Mouse (Mus musculus) midbrain, embryonic 12.5 days (tissue): ENCODE results near the gene Gm21987. TPM values are rescaled to one million over a fixed set of nuclear protein-coding genes. Genes with fewer than 3 reads are reported as not detected.

Experiments
- ATAC-seq: fragments of 200-750 bp; cut with Nextera tagmentation; 2 replicates; pipeline ENCODE4 v1.8.0; 2017; ENCODE audit warnings: low read depth, moderate TSS enrichment, moderate library complexity; ENCODE audit not compliant: low FRiP score
- H3K27ac ChIP-seq: fragments of 300-500 bp; sonication (generic); replicated peaks from 2 replicates; pipeline ENCODE4 v1.5.1; 2016; ENCODE audit warnings: mild to moderate bottlenecking
- H3K27me3 ChIP-seq: fragments of 300-500 bp; sonication (generic); 2 replicates; pipeline ENCODE4 v1.6.1; 2016; ENCODE audit warnings: mild to moderate bottlenecking
- H3K36me3 ChIP-seq: fragments of 300-500 bp; sonication (generic); 2 replicates; pipeline ENCODE4 v1.6.1; 2016
- H3K4me1 ChIP-seq: fragments of 300-500 bp; sonication (generic); 2 replicates; pipeline ENCODE4 v1.6.1; 2016
- H3K4me2 ChIP-seq: fragments of 300-500 bp; sonication (generic); replicated peaks from 2 replicates; pipeline ENCODE4 v1.6.1; 2016; ENCODE audit warnings: mild to moderate bottlenecking, moderate library complexity
- H3K4me3 ChIP-seq: fragments of 300-500 bp; sonication (generic); 2 replicates; pipeline ENCODE4 v1.5.1; 2016; ENCODE audit warnings: mild to moderate bottlenecking
- H3K9ac ChIP-seq: fragments of 300-500 bp; sonication (generic); replicated peaks from 2 replicates; pipeline ENCODE4 v1.6.1; 2016; ENCODE audit warnings: mild to moderate bottlenecking, moderate library complexity
- H3K9me3 ChIP-seq: fragments of 300-500 bp; sonication (generic); 2 replicates; pipeline ENCODE4 v1.6.1; 2016; ENCODE audit warnings: mild to moderate bottlenecking
- WGBS: fragments of 180-500 bp; shearing (Covaris S2); methylation state at CpG from one replicate; pipeline ENCODE4 v1.1.7; 2016; 5-methylcytosine and 5-hydroxymethylcytosine counted together
- polyA plus RNA-seq: library from polyadenylated mRNA; unstranded; fragments of >200 nt; fragmentation: Nextera tagmentation; extraction: Ambion mirVana; gene quantifications from 2 replicates; pipeline ENCODE4 v1.2.1, GENCODE M21; 2016

Gene Gm21987
- polyA plus RNA-seq, 1 experiment from 2014 or later: not detected

- no peak overlapping the region for H3K9ac ChIP-seq
- no peak for ATAC-seq
- no peaks in the 10 kb centered on the region; the same call in 1 of the 2 replicates for H3K27me3 ChIP-seq
- H3K36me3 ChIP-seq: no peaks in the 10 kb centered on the region
- peaks cover 7% of the 10 kb centered on the region; the same call in 1 of the 2 replicates for H3K4me1 ChIP-seq
- H3K4me3 ChIP-seq: no peak overlapping the region
- no peaks in the 10 kb centered on the region for H3K9me3 ChIP-seq
- WGBS: 86% methylated on average over 10 of the region's 10 CpGs
- H3K27ac ChIP-seq: no peak overlapping the region
- no peak overlapping the region for H3K4me2 ChIP-seq
Observed at GRCm38 (mm10) chr16:38374379-38375140, 27.7 kb downstream of the Gm21987 start.

- no peak for ATAC-seq
- H3K4me3 ChIP-seq: no peak overlapping the region
- no peak overlapping the region for H3K27ac ChIP-seq
- no peaks in the 10 kb centered on the region; the same call in 1 of the 2 replicates for H3K27me3 ChIP-seq
- no peak overlapping the region for H3K9ac ChIP-seq
- no peaks in the 10 kb centered on the region for H3K9me3 ChIP-seq
- no peak overlapping the region for H3K4me2 ChIP-seq
- H3K4me1 ChIP-seq: peaks cover 7% of the 10 kb centered on the region; the same call in 1 of the 2 replicates
- H3K36me3 ChIP-seq: no peaks in the 10 kb centered on the region
- WGBS: 82% methylated on average over 7 of the region's 7 CpGs
Observed at GRCm38 (mm10) chr16:38375182-38375581, 28.3 kb downstream of the Gm21987 start.

- peaks cover 7% of the 10 kb centered on the region; the same call in 1 of the 2 replicates for H3K4me1 ChIP-seq
- H3K36me3 ChIP-seq: no peaks in the 10 kb centered on the region
- H3K4me2 ChIP-seq: peak overlapping the region; percentile 43
- H3K4me3 ChIP-seq: peak overlapping the region; percentile 25
- no peaks in the 10 kb centered on the region; the same call in 1 of the 2 replicates for H3K27me3 ChIP-seq
- H3K9me3 ChIP-seq: no peaks in the 10 kb centered on the region
- H3K27ac ChIP-seq: peak overlapping the region; percentile 50
- peak overlapping the region; percentile 45 for H3K9ac ChIP-seq
- WGBS: 31% methylated on average over 17 of the region's 17 CpGs
- ATAC-seq: peak; percentile 92
Observed at GRCm38 (mm10) chr16:38376163-38376840, 29.5 kb downstream of the Gm21987 start.

- peak overlapping the region; percentile 45; the same call in 1 of the 2 replicates for H3K9ac ChIP-seq
- 0 out of 2 replicates have a peak overlapping the region, but pooled peaks have one; percentile 50 for H3K27ac ChIP-seq
- peaks cover 7% of the 10 kb centered on the region; the same call in 1 of the 2 replicates for H3K4me1 ChIP-seq
- no peaks in the 10 kb centered on the region for H3K36me3 ChIP-seq
- no peaks in the 10 kb centered on the region for H3K9me3 ChIP-seq
- peak overlapping the region; percentile 43 for H3K4me2 ChIP-seq
- WGBS: 59% methylated on average over 8 of the region's 8 CpGs
- peak; percentile 34; the same call in 1 of the 2 replicates for ATAC-seq
- H3K27me3 ChIP-seq: no peaks in the 10 kb centered on the region; the same call in 1 of the 2 replicates
- peak overlapping the region; percentile 25 for H3K4me3 ChIP-seq
Observed at GRCm38 (mm10) chr16:38376841-38377249, 30.0 kb downstream of the Gm21987 start.

GRCm38 (mm10) chr16:38377546-38377945 lies 30.7 kb downstream of the Gm21987 start:
- no peaks in the 10 kb centered on the region for H3K9me3 ChIP-seq
- H3K4me1 ChIP-seq: peaks cover 7% of the 10 kb centered on the region; the same call in 1 of the 2 replicates
- no peak for ATAC-seq
- WGBS: 89% methylated on average over 6 of the region's 6 CpGs
- no peak overlapping the region for H3K27ac ChIP-seq
- no peaks in the 10 kb centered on the region; the same call in 1 of the 2 replicates for H3K27me3 ChIP-seq
- no peak overlapping the region for H3K9ac ChIP-seq
- no peak overlapping the region for H3K4me3 ChIP-seq
- no peak overlapping the region for H3K4me2 ChIP-seq
- H3K36me3 ChIP-seq: no peaks in the 10 kb centered on the region

- 84% methylated on average over 6 of the region's 6 CpGs for WGBS
- Histone ChIP-seq H3K4me2 (no peak overlapping the region), H3K4me3 (no peak overlapping the region), H3K36me3 (no peaks in the 10 kb centered on the region), H3K27me3 (no peaks in the 10 kb centered on the region; the same call in 1 of the 2 replicates), H3K9ac (no peak overlapping the region), H3K27ac (no peak overlapping the region), H3K9me3 (no peaks in the 10 kb centered on the region), H3K4me1 (peaks cover 7% of the 10 kb centered on the region; the same call in 1 of the 2 replicates)
- ATAC-seq: no peak
Observed at GRCm38 (mm10) chr16:38378591-38378990, 31.8 kb downstream of the Gm21987 start.

- WGBS: 65% methylated on average over 6 of the region's 6 CpGs
- no peak for ATAC-seq
- no peaks in the 10 kb centered on the region; the same call in 1 of the 2 replicates for H3K27me3 ChIP-seq
- no peak overlapping the region for H3K27ac ChIP-seq
- H3K4me2 ChIP-seq: no peak overlapping the region
- H3K9ac ChIP-seq: no peak overlapping the region
- peaks cover 7% of the 10 kb centered on the region; the same call in 1 of the 2 replicates for H3K4me1 ChIP-seq
- H3K9me3 ChIP-seq: no peaks in the 10 kb centered on the region
- H3K4me3 ChIP-seq: no peak overlapping the region
- no peaks in the 10 kb centered on the region for H3K36me3 ChIP-seq
Observed at GRCm38 (mm10) chr16:38379088-38379487, 32.2 kb downstream of the Gm21987 start.

GRCm38 (mm10) chr16:38379493-38379892 lies 32.7 kb downstream of the Gm21987 start:
- Histone ChIP-seq H3K4me1 (peaks cover 7% of the 10 kb centered on the region; the same call in 1 of the 2 replicates), H3K4me3 (no peak overlapping the region), H3K9ac (no peak overlapping the region), H3K36me3 (no peaks in the 10 kb centered on the region), H3K27me3 (no peaks in the 10 kb centered on the region; the same call in 1 of the 2 replicates), H3K4me2 (no peak overlapping the region), H3K27ac (no peak overlapping the region), H3K9me3 (no peaks in the 10 kb centered on the region)
- no peak for ATAC-seq
- 59% methylated on average over 3 of the region's 3 CpGs for WGBS

GRCm38 (mm10) chr16:38379926-38380325 lies 33.1 kb downstream of the Gm21987 start:
- whole genome bisulfite sequencing: 93% methylated on average over 3 of the region's 3 CpGs
- no peak overlapping the region for H3K9ac ChIP-seq

GRCm38 (mm10) chr16:38383683-38384082 lies 36.8 kb downstream of the Gm21987 start:
- Histone ChIP-seq H3K4me2 (no peak overlapping the region), H3K9ac (no peak overlapping the region), H3K9me3 (no peaks in the 10 kb centered on the region), H3K27me3 (no peaks in the 10 kb centered on the region; the same call in 1 of the 2 replicates), H3K4me3 (no peak overlapping the region), H3K4me1 (no peaks in the 10 kb centered on the region), H3K36me3 (no peaks in the 10 kb centered on the region), H3K27ac (no peak overlapping the region)
- no peak for ATAC-seq
- whole genome bisulfite sequencing: 96% methylated on average over 2 of the region's 2 CpGs

More at GRCm38 (mm10) chr16:38379926-38380325, 33.1 kb downstream of the Gm21987 start:
- no peaks in the 10 kb centered on the region for H3K36me3 ChIP-seq
- no peak overlapping the region for H3K4me3 ChIP-seq
- H3K4me1 ChIP-seq: peaks cover 7% of the 10 kb centered on the region; the same call in 1 of the 2 replicates
- H3K9me3 ChIP-seq: no peaks in the 10 kb centered on the region
- no peak overlapping the region for H3K4me2 ChIP-seq
- ATAC-seq: no peak
- H3K27ac ChIP-seq: no peak overlapping the region
- no peaks in the 10 kb centered on the region; the same call in 1 of the 2 replicates for H3K27me3 ChIP-seq

- Histone ChIP-seq H3K9me3 (no peaks in the 10 kb centered on the region), H3K27ac (no peak overlapping the region), H3K36me3 (no peaks in the 10 kb centered on the region), H3K9ac (no peak overlapping the region), H3K27me3 (no peaks in the 10 kb centered on the region), H3K4me3 (no peak overlapping the region), H3K4me1 (no peaks in the 10 kb centered on the region), H3K4me2 (no peak overlapping the region)
- WGBS: 82% methylated on average over 6 of the region's 6 CpGs
- ATAC-seq: no peak
Observed at GRCm38 (mm10) chr16:38385184-38385634, 38.4 kb downstream of the Gm21987 start.

- Histone ChIP-seq H3K4me1 (no peaks in the 10 kb centered on the region), H3K9me3 (no peaks in the 10 kb centered on the region), H3K4me2 (no peak overlapping the region), H3K27me3 (no peaks in the 10 kb centered on the region), H3K9ac (no peak overlapping the region), H3K4me3 (no peak overlapping the region), H3K27ac (no peak overlapping the region), H3K36me3 (no peaks in the 10 kb centered on the region)
- ATAC-seq: no peak
- WGBS: 90% methylated on average over 4 of the region's 4 CpGs
Observed at GRCm38 (mm10) chr16:38385700-38386099, 38.9 kb downstream of the Gm21987 start.
